Mouse (Mus musculus) stomach, postnatal 0 days (tissue): ENCODE results near the gene Iqschfp. TPM values are rescaled to one million over a fixed set of nuclear protein-coding genes. Genes with fewer than 3 reads are reported as not detected.

Source experiments
- ATAC-seq: fragments of 200-750 bp; cut with Nextera tagmentation; 2 replicates; pipeline ENCODE4 v1.8.0; 2017; ENCODE audit not compliant: low FRiP score, low TSS enrichment
- DNase-seq: peaks from one replicate; pipeline ENCODE4 v3.0.0-alpha.2; 2016; ENCODE audit warnings: low spot score
- H3K27ac ChIP-seq: fragments of 300-500 bp; sonication (generic); replicated peaks from 2 replicates; pipeline ENCODE4 v1.5.1; 2014; ENCODE audit warnings: mild to moderate bottlenecking, control low read depth
- H3K27me3 ChIP-seq: fragments of 300-500 bp; sonication (generic); 2 replicates; pipeline ENCODE4 v1.6.1; 2014; ENCODE audit warnings: low read length; ENCODE audit not compliant: control insufficient read depth, insufficient read depth
- H3K36me3 ChIP-seq: fragments of 300-500 bp; sonication (generic); 2 replicates; pipeline ENCODE4 v1.6.1; 2014; ENCODE audit warnings: low read length, mixed read lengths; ENCODE audit not compliant: control insufficient read depth, insufficient read depth
- H3K4me1 ChIP-seq: fragments of 300-500 bp; sonication (generic); replicated peaks from 2 replicates; pipeline ENCODE4 v1.6.1; 2014; ENCODE audit warnings: antibody characterized with exemption; ENCODE audit not compliant: control insufficient read depth, insufficient read depth
- H3K4me2 ChIP-seq: fragments of 300-500 bp; sonication (generic); replicated peaks from 2 replicates; pipeline ENCODE4 v1.6.1; 2014; ENCODE audit warnings: low read depth, mild to moderate bottlenecking, control low read depth, moderate library complexity
- H3K4me3 ChIP-seq: fragments of 300-500 bp; sonication (generic); 2 replicates; pipeline ENCODE4 v1.5.1; 2014; ENCODE audit warnings: low read depth, low read length, control low read depth
- H3K9ac ChIP-seq: fragments of 300-500 bp; sonication (generic); 2 replicates; pipeline ENCODE4 v1.6.1; 2014; ENCODE audit warnings: mild to moderate bottlenecking, low read length, control low read depth, mixed read lengths
- H3K9me3 ChIP-seq: fragments of 300-500 bp; sonication (generic); 2 replicates; pipeline ENCODE4 v1.6.1; 2016; ENCODE audit warnings: low read length; ENCODE audit not compliant: control insufficient read depth
- CTCF ChIP-seq: IDR thresholded peaks from 2 replicates; pipeline ENCODE4 v1.5.1; 2016; ENCODE audit warnings: antibody characterized with exemption, low read depth, mild to moderate bottlenecking, moderate library complexity
- EP300 ChIP-seq: optimal IDR thresholded peaks from 2 replicates; pipeline ENCODE3; 2016; ENCODE audit warnings: antibody characterized with exemption
- whole genome bisulfite sequencing: fragments of 180-500 bp; shearing (Covaris S2); extraction: QIAGEN DNeasy Blood & Tissue Kit; methylation state at CpG from one replicate; pipeline ENCODE4 v1.1.7; 2014; 5-methylcytosine and 5-hydroxymethylcytosine counted together
- polyA plus RNA-seq: library from polyadenylated mRNA; unstranded; fragments of >200 nt; fragmentation: Nextera tagmentation; extraction: Ambion mirVana; gene quantifications from 2 replicates; pipeline ENCODE4 v1.2.1, GENCODE M21; 2015

The Iqschfp gene
- polyA plus RNA-seq, 1 experiment from 2014 or later = 0.08 TPM

DNA sequence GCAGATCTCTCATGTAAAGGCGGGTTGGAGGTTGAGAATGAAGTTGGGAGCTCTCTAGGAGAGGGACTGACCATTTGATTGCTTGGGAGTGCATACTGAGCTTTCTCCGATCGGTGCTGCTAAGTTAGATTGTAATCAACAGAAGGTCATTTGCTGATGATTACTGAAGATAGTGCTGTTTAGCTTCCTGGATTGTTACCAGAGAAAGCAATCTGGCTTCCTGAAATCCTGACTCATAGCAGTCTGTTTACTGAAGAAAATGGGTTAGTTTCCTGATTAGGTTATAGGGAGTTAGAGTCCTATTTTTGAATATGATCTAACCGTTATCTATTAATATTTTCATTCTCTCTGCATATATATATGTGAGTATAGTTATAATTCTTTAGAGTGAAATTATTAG lies 209.3 kb downstream of the Iqschfp start:
- DNase-seq (no peak), ATAC-seq (no peak)
- Histone ChIP-seq H3K9me3 (no peaks in the 10 kb centered on the region), H3K27me3 (no peaks in the 10 kb centered on the region), H3K27ac (no peak overlapping the region), H3K4me3 (no peak overlapping the region), H3K9ac (no peak overlapping the region), H3K4me2 (no peak overlapping the region), H3K36me3 (no peaks in the 10 kb centered on the region), H3K4me1 (no peaks in the 10 kb centered on the region)
- 54% methylated on average over 4 of the region's 4 CpGs for WGBS
- no peak for TF ChIP-seq EP300
- no peak for TF ChIP-seq CTCF

DNA sequence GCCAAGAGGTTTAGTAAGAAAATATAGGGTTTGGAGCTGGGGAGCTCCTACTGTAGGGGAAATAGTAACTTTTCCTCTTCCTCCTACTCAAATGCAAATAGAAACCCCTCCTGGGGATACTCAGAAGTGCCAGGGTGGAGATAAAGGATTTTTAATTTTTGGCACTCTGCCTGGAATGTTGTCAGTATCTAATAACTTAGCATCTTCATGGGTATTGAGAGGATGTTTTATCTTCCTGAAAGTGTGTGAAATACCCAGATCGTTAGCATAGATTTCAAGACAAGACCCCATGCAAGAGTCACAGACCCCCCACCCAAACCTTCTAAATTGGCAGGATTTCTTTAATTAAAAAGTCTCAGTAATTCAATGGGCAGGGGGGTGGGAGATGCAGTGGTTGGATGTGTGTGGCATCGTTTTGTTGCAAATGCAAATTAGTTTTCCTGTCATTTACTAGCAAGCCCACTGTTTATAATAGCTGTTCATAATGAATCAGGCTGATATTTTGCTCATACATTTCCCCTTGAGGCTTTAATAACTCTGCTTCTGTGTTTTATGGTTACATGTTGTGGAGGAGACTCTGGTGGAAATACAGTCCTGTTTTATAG lies 213.2 kb downstream of the Iqschfp start:
- DNase-seq = no peak
- Histone ChIP-seq H3K36me3 (no peaks in the 10 kb centered on the region), H3K9ac (no peak overlapping the region), H3K9me3 (no peaks in the 10 kb centered on the region), H3K27me3 (no peaks in the 10 kb centered on the region), H3K27ac (no peak overlapping the region), H3K4me3 (no peak overlapping the region), H3K4me2 (no peak overlapping the region), H3K4me1 (no peaks in the 10 kb centered on the region)
- TF ChIP-seq EP300 (no peak), CTCF (no peak)
- ATAC-seq = no peak
- 75% methylated on average over 2 of the region's 2 CpGs for WGBS

DNA sequence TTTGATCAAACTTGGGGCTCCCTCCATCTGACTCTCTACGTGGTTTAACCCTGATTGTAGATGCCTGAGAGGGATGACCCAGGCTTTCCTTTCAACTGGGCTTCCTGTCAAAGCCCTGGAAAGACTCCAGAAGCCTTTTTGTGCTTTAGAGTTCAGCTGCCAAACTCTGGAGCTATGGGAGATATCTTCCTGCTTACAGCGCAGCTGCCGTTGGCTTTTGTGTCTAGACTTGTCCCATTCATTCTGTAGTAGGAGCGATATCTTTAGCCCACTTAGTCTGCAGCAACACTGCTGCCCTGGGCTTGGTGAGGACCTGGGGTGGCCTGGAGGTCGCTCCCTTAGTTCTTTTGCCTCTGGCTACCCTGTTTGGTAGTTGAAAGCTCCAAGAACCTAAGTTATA lies 229.3 kb downstream of the Iqschfp start:
- Histone ChIP-seq H3K36me3 (no peaks in the 10 kb centered on the region), H3K27me3 (no peaks in the 10 kb centered on the region), H3K4me1 (no peaks in the 10 kb centered on the region), H3K4me2 (no peak overlapping the region), H3K4me3 (no peak overlapping the region), H3K9ac (no peak overlapping the region), H3K9me3 (no peaks in the 10 kb centered on the region), H3K27ac (no peak overlapping the region)
- 39% methylated on average over 5 of the region's 5 CpGs for WGBS
- no peak for ATAC-seq
- no peak for DNase-seq
- no peak for TF ChIP-seq CTCF
- TF ChIP-seq EP300 = no peak

DNA sequence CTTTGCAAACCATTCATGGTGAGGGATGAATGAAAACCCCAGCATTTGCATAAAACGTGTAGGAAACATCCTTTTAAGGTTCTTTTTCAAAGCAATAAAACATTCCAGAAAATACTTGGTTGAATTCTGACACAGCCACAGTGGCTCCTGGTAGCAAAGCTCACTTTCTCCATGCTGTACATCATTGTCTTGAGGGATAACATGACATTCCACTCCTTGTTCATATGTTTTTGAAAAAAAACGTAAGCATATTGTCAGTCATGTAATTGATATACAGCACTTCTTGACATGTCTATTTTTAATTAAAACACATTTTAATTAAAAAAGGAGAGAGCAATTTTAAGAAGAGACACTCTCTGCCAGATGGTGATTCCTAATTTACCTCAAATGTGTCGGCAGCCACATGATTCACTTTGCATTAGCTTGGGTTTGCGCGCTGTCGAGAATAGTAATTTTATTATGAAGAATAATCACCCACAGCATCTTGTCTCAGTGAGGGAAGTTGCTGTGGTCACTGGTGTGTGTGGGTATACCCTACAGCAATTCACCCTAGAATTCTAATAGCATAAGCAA lies 234.3 kb downstream of the Iqschfp start:
- Histone ChIP-seq H3K36me3 (no peaks in the 10 kb centered on the region), H3K4me3 (no peak overlapping the region), H3K27me3 (no peaks in the 10 kb centered on the region), H3K27ac (no peak overlapping the region), H3K9me3 (no peaks in the 10 kb centered on the region), H3K4me1 (no peaks in the 10 kb centered on the region), H3K4me2 (no peak overlapping the region), H3K9ac (no peak overlapping the region)
- 73% methylated on average over 6 of the region's 6 CpGs for WGBS
- DNase-seq (no peak), ATAC-seq (no peak)
- TF ChIP-seq CTCF = no peak
- TF ChIP-seq EP300 = no peak

DNA sequence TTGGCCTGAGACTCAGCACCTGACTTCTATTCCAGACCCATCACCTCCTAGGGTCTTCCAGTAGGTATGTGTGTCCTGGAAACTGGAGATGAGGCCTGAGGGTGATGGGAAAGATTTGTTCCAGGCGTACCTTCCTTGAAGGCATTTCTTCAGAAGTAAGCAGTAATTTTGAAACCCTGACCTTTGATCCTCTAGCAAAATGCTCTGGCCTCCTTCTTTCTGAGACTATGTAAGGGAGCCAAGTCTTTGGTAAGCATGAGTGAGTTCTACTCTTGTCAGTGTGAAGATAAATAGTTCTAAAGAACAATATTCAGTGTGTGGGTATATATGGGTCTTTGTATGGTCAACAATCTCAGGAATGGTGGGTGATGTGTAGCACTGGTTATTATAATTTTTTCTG lies 238.4 kb downstream of the Iqschfp start:
- TF ChIP-seq CTCF = no peak
- TF ChIP-seq EP300 = no peak
- Histone ChIP-seq H3K4me1 (no peaks in the 10 kb centered on the region), H3K27ac (no peak overlapping the region), H3K9me3 (no peaks in the 10 kb centered on the region), H3K4me3 (no peak overlapping the region), H3K36me3 (no peaks in the 10 kb centered on the region), H3K9ac (no peak overlapping the region), H3K27me3 (no peaks in the 10 kb centered on the region), H3K4me2 (no peak overlapping the region)
- 79% methylated on average over 1 of the region's 1 CpGs for WGBS
- DNase-seq (no peak), ATAC-seq (no peak)

DNA sequence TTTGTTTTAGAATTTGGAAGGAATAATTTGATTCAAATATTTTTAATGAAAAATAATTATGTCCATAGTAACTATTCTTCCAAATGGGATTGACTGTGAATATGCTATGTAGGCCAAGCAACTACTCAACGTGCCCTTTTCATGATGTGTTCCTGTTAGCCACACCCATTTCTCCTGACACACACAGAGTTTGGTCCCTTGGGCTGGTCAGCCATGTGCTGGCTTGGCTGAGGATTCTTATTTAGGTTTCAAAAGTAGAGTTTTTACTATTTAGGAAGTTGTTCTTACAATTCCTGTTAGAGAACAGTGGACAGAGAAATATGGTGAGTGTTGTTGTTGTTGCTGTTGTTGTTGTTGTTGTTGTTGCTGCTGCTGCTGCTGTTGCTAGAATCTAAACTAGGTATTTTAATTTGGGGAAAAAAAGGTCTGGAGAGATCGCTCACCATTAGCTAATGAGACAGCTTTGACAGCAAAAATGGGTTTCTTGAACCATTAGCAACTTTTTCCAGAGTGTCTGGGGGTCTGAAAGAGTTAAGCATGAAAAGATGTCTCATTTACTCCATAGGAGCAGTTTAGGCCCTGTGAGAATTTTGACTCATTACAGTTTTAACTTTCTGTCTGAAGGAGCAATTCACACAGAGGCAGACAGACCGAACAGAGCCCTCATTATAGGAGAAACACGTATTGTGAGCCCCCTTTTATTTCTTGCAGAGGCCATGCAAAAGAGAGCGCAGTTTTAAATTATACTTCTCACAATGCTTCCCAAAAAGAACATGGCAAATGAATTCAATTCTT lies 247.0 kb downstream of the Iqschfp start:
- H3K27ac ChIP-seq = no peak overlapping the region
- no peaks in the 10 kb centered on the region for H3K4me1 ChIP-seq
- H3K4me2 ChIP-seq = no peak overlapping the region
- no peak overlapping the region for H3K9ac ChIP-seq
- TF ChIP-seq EP300 (no peak), CTCF (no peak)
- ATAC-seq (no peak), DNase-seq (no peak)
- no peaks in the 10 kb centered on the region for H3K9me3 ChIP-seq
- no peaks in the 10 kb centered on the region for H3K27me3 ChIP-seq
- no peaks in the 10 kb centered on the region for H3K36me3 ChIP-seq
- H3K4me3 ChIP-seq = no peak overlapping the region
- WGBS = 81% methylated on average over 5 of the region's 5 CpGs
